Mouse (Mus musculus) heart, adult 2 months (tissue): ENCODE results near the gene Qtrt2. TPM values are rescaled to one million over a fixed set of nuclear protein-coding genes. Genes with fewer than 3 reads are reported as not detected.

Experiments
- DNase-seq, 2 experiments: peaks; one replicate each; pipeline ENCODE4 v3.0.0; 2021
- H3K27ac ChIP-seq: fragments of 200-600 bp; 2 replicates; pipeline ENCODE4 v1.8.1; 2022
- H3K27me3 ChIP-seq: fragments of 200-500 bp; 2 replicates; pipeline ENCODE4 v1.6.1; 2012; ENCODE audit warnings: mild to moderate bottlenecking, low read length, inconsistent platforms, mixed read lengths; ENCODE audit not compliant: control insufficient read depth, insufficient read depth
- H3K36me3 ChIP-seq: fragments of 200-500 bp; 2 replicates; pipeline ENCODE4 v1.6.1; 2012; ENCODE audit warnings: low read length, inconsistent platforms; ENCODE audit not compliant: control insufficient read depth, insufficient read depth
- H3K4me1 ChIP-seq: fragments of 200-500 bp; 2 replicates; pipeline ENCODE4 v1.6.1; 2011; ENCODE audit warnings: low read length; ENCODE audit not compliant: control insufficient read depth, insufficient read depth
- H3K4me3 ChIP-seq: fragments of 200-600 bp; 2 replicates; pipeline ENCODE4 v1.8.1; 2022
- H3K79me2 ChIP-seq: fragments of 200-500 bp; replicated peaks from 2 replicates; pipeline ENCODE4 v1.6.1; 2012; ENCODE audit warnings: mild to moderate bottlenecking, inconsistent platforms, low read length, moderate library complexity, mixed read lengths; ENCODE audit not compliant: control insufficient read depth, insufficient read depth
- H3K9ac ChIP-seq: fragments of 200-500 bp; 2 replicates; pipeline ENCODE4 v1.6.1; 2012; ENCODE audit warnings: low read depth, mild to moderate bottlenecking, control low read depth, inconsistent platforms, low read length, mixed read lengths
- CTCF ChIP-seq: fragments of 200-600 bp; IDR thresholded peaks from 2 replicates; pipeline ENCODE4 v1.8.1; 2022; ENCODE audit warnings: antibody characterized with exemption, mild to moderate bottlenecking, moderate library complexity
- EP300 ChIP-seq: fragments of 200-500 bp; IDR thresholded peaks from 2 replicates; pipeline ENCODE4 v1.6.1; 2011; ENCODE audit warnings: low read depth, low read length, control low read depth; ENCODE audit not compliant: insufficient read depth
- POLR2A ChIP-seq: fragments of 200-500 bp; IDR thresholded peaks from 2 replicates; pipeline ENCODE4 v1.6.1; 2011; ENCODE audit warnings: mild to moderate bottlenecking, low read depth, low read length, control low read depth; ENCODE audit not compliant: insufficient read depth
- WGBS: fragments of 180-500 bp; shearing (Covaris S2); methylation state at CpG from one replicate; pipeline ENCODE4 v1.1.7; 2018; 5-methylcytosine and 5-hydroxymethylcytosine counted together
- intact Hi-C: fragments of 180-260 bp; cut with DNase I; formaldehyde crosslinking; loops from one replicate; pipeline ENCODE4 v1.15.1; 2025
- polyA plus RNA-seq: library from polyadenylated mRNA; depleted of rRNA; stranded (reverse); fragments of >200 nt; gene quantifications from 2 replicates; pipeline ENCODE4 v1.2.3, GENCODE M21; 2012; rRNA removed
- total RNA-seq, 2 experiments: library from RNA; stranded (reverse); gene quantifications; 2 replicates each; pipeline ENCODE4 v1.2.3; 2021

Gene Qtrt2
- total and polyA plus RNA-seq, 3 experiments = 12.6 to 14.3 (median 13.0) TPM

DNA sequence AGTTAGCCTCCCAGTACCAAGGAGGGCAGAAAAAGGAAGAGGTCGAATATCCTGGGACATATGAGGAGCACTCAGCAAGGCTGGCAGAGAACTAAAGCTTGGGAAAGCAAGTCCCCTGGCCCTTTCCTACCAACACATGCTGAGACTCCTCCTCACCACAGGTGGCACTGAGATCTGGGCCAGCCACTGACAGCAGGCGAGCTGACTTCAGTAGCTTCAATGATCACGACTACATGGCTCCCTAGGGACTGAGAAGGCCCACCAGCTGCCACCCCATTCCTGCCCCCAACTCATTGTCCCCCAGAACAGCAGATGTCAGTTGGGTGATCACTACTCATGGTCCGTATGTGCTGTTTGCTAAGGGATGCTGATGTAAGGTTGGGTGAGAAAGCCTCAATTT, 112.0 kb downstream of the Qtrt2 start:
- H3K36me3 ChIP-seq = no peaks in the 10 kb centered on the region
- WGBS = 59% methylated on average over 4 of the region's 4 CpGs
- TF ChIP-seq POLR2A = no peak
- TF ChIP-seq CTCF = no peak
- no peak for TF ChIP-seq EP300
- no peak overlapping the region for H3K27ac ChIP-seq
- H3K4me3 ChIP-seq = no peak overlapping the region
- no peaks in the 10 kb centered on the region for H3K79me2 ChIP-seq
- no peak for DNase-seq
- H3K9ac ChIP-seq = no peak overlapping the region
- H3K27me3 ChIP-seq = no peaks in the 10 kb centered on the region
- intact Hi-C loops = no loop called here
- no peaks in the 10 kb centered on the region for H3K4me1 ChIP-seq

Other genes with a start within 250 kb of the Qtrt2 start
- not detected for gene Drd3, start 172.8 kb downstream of the Qtrt2 start, total RNA-seq
- gene Drd3, start 172.8 kb downstream of the Qtrt2 start, polyA plus RNA-seq = not detected in 2 replicates
- 1 to 10 TPM; 2.7 to 3.6 TPM for gene Ccdc191, start 37.0 kb downstream of the Qtrt2 start, total RNA-seq
- 1.0 and 1.5 TPM in 2 replicates for gene Ccdc191, start 37.0 kb downstream of the Qtrt2 start, polyA plus RNA-seq
- gene Zdhhc23, start 53.0 kb upstream of the Qtrt2 start, total RNA-seq = under 1 TPM; 0.27 to 0.42 TPM
- gene Zdhhc23, start 53.0 kb upstream of the Qtrt2 start, polyA plus RNA-seq = 0.25 and 0.32 TPM in 2 replicates
- under 1 TPM; 0.37 to 0.50 TPM for gene Gramd1c, start 136.5 kb upstream of the Qtrt2 start, total RNA-seq
- gene Gramd1c, start 136.5 kb upstream of the Qtrt2 start, polyA plus RNA-seq = 0.37 and 1.1 TPM in 2 replicates
- 10 to 100 TPM; 24.2 to 25.3 TPM for gene Atp6v1a, start 212.9 kb upstream of the Qtrt2 start, total RNA-seq
- 8.3 and 19.2 TPM in 2 replicates for gene Atp6v1a, start 212.9 kb upstream of the Qtrt2 start, polyA plus RNA-seq
- gene Naa50, start 213.0 kb upstream of the Qtrt2 start, total RNA-seq = 10 to 100 TPM; 57.6 to 62.1 TPM
- gene Naa50, start 213.0 kb upstream of the Qtrt2 start, polyA plus RNA-seq = 6.6 and 13.4 TPM in 2 replicates
- gene Usf3, start 246.4 kb upstream of the Qtrt2 start, total RNA-seq = 10 to 100 TPM; 16.5 to 21.2 TPM
- gene Usf3, start 246.4 kb upstream of the Qtrt2 start, polyA plus RNA-seq = 5.9 and 8.1 TPM in 2 replicates